Mouse (Mus musculus) heart, embryonic 11.5 days (tissue): ENCODE data around the gene Col4a6. TPM values are rescaled to one million over a fixed set of nuclear protein-coding genes. Genes with fewer than 3 reads are reported as not detected.

ENCODE experiments used
- ATAC-seq: fragments of 200-750 bp; cut with Nextera tagmentation; replicated peaks from 2 replicates; pipeline ENCODE4 v1.8.0; 2017; ENCODE audit warnings: moderate library complexity; ENCODE audit not compliant: insufficient number of reproducible peaks, low FRiP score, low TSS enrichment
- H3K27ac ChIP-seq: fragments of 300-500 bp; sonication (generic); 2 replicates; pipeline ENCODE4 v1.5.1; 2014; ENCODE audit warnings: mild to moderate bottlenecking, low read depth, low read length
- H3K27me3 ChIP-seq: fragments of 300-500 bp; sonication (generic); 2 replicates; pipeline ENCODE4 v1.6.1; 2014; ENCODE audit warnings: mild to moderate bottlenecking, low read length, mixed read lengths; ENCODE audit not compliant: control insufficient read depth, insufficient read depth
- H3K36me3 ChIP-seq: fragments of 300-500 bp; sonication (generic); 2 replicates; pipeline ENCODE4 v1.6.1; 2014; ENCODE audit warnings: mild to moderate bottlenecking, low read length, moderate library complexity, mixed read lengths; ENCODE audit not compliant: control insufficient read depth, insufficient read depth
- H3K4me1 ChIP-seq: fragments of 300-500 bp; sonication (generic); 2 replicates; pipeline ENCODE4 v1.6.1; 2014; ENCODE audit warnings: low read length; ENCODE audit not compliant: control insufficient read depth, insufficient read depth
- H3K4me2 ChIP-seq: fragments of 300-500 bp; sonication (generic); 2 replicates; pipeline ENCODE4 v1.6.1; 2014; ENCODE audit warnings: mild to moderate bottlenecking, moderate library complexity
- H3K4me3 ChIP-seq: fragments of 300-500 bp; sonication (generic); 2 replicates; pipeline ENCODE4 v1.5.1; 2014; ENCODE audit warnings: low read depth, low read length
- H3K9ac ChIP-seq: fragments of 300-500 bp; sonication (generic); 2 replicates; pipeline ENCODE4 v1.6.1; 2014; ENCODE audit warnings: mild to moderate bottlenecking, low read depth, low read length, moderate library complexity
- H3K9me3 ChIP-seq: fragments of 300-500 bp; sonication (generic); replicated peaks from 2 replicates; pipeline ENCODE4 v1.6.1; 2016; ENCODE audit warnings: low read length; ENCODE audit not compliant: control insufficient read depth
- WGBS: fragments of 180-500 bp; shearing (Covaris S2); extraction: QIAGEN DNeasy Blood & Tissue Kit; methylation state at CpG from one replicate; pipeline ENCODE4 v1.1.7; 2014; ENCODE audit not compliant: insufficient replicate concordance; 5-methylcytosine and 5-hydroxymethylcytosine counted together
- polyA plus RNA-seq: library from polyadenylated mRNA; unstranded; fragments of >200 nt; fragmentation: Nextera tagmentation; extraction: Ambion mirVana; gene quantifications from 2 replicates; pipeline ENCODE4 v1.2.1, GENCODE M21; 2014

Gene Col4a6
- polyA plus RNA-seq, 1 experiment from 2014 or later = 5.6 TPM

DNA sequence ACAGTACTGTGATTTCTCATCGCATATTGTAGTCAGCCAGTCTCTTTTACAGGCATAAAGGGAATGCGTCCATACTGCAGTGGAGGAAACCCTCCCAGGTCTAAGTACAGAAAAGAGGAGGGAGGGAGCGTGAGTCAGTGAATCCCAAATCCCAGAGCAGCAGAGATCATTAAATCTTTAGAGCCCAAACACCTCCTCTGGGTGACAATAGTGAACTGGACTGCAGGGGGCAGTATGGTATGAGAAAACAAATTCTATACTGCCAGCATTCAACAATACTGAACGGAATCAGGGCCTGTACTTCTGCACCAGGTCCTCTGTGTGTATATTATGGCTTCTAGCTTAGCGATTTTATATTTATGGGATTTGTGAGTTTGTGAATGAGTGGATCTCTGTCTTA is 261.1 kb downstream of the Col4a6 start:
- H3K9me3 ChIP-seq = no peaks in the 10 kb centered on the region
- H3K9ac ChIP-seq = no peak overlapping the region
- no peak overlapping the region for H3K4me2 ChIP-seq
- H3K4me3 ChIP-seq = no peak overlapping the region
- 43% methylated on average over 5 of the region's 5 CpGs for WGBS
- H3K27ac ChIP-seq = no peak overlapping the region
- H3K36me3 ChIP-seq = no peaks in the 10 kb centered on the region
- H3K4me1 ChIP-seq = no peaks in the 10 kb centered on the region
- no peak for ATAC-seq
- no peaks in the 10 kb centered on the region for H3K27me3 ChIP-seq

DNA sequence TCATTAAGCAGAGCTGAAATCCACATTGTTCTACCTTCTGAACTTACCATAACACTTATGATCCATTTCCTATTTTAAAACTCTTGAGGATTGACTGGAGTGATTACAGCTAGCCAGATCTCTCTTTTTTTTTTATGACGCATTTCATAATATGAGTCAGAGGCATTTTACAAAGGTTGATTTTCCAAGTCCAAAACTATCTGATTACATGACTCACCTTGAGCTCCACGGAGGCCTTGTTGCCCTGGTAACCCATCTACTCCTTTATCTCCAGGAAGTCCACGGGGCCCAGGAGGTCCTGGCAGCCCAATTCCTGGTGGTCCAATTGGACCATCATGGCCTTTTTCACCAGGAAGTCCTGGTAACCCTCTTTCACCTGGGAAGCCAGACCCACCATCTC is 274.9 kb downstream of the Col4a6 start:
- no peak overlapping the region for H3K27ac ChIP-seq
- no peaks in the 10 kb centered on the region for H3K4me1 ChIP-seq
- no peak overlapping the region for H3K4me3 ChIP-seq
- H3K36me3 ChIP-seq = no peaks in the 10 kb centered on the region
- peaks cover 3% of the 10 kb centered on the region; the same call in 1 of the 2 replicates for H3K27me3 ChIP-seq
- no peak overlapping the region for H3K9ac ChIP-seq
- no peak for ATAC-seq
- H3K4me2 ChIP-seq = no peak overlapping the region
- no peaks in the 10 kb centered on the region for H3K9me3 ChIP-seq
- 74% methylated on average over 3 of the region's 3 CpGs for WGBS

DNA sequence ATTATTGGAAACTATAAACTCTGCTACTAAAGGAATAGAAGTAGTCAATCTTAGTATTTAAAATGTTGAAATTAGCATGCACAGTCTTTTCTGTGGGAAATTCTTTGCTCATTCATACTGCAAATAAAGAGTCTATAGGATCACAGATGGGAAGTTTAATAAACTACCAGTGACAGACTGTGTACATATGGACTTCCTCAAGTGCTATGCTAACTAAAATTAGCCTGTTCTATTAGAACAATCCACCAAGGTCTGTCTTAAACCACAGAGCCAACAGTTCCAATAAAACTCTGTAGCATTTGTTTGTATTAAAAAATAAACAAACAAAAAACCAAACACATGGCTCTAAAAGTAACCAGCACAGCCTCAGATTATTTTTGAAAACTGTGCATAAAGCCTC is 278.8 kb downstream of the Col4a6 start:
- no peak for ATAC-seq
- H3K9ac ChIP-seq = no peak overlapping the region
- H3K4me1 ChIP-seq = no peaks in the 10 kb centered on the region
- no peak overlapping the region for H3K4me3 ChIP-seq
- H3K9me3 ChIP-seq = no peaks in the 10 kb centered on the region
- H3K27ac ChIP-seq = no peak overlapping the region
- H3K36me3 ChIP-seq = no peaks in the 10 kb centered on the region
- peaks cover 8% of the 10 kb centered on the region for H3K27me3 ChIP-seq
- no peak overlapping the region for H3K4me2 ChIP-seq

DNA sequence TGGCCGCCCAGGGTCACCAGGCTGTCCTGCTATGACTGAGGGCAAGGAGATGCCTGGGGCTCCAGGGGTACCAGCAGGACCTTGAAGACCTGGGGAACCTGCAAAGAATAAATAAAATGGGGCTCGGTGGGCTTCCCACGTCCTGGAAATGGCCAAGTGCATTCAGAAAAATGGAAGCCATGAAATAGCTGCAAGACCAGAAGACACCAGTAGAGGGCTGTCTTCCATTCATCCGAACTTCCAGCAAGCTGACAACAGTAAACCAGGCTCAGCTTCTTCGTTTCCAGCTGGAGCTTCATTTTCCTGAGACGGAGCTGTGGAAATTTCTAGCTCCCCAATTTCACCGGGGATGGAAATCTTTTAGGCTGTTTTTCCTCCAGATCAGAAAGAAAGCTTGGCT is 298.5 kb downstream of the Col4a6 start:
- no peak for ATAC-seq
- H3K9ac ChIP-seq = no peak overlapping the region
- WGBS = 42% methylated on average over 7 of the region's 7 CpGs
- no peaks in the 10 kb centered on the region for H3K27me3 ChIP-seq
- H3K4me3 ChIP-seq = no peak overlapping the region
- no peaks in the 10 kb centered on the region for H3K9me3 ChIP-seq
- H3K27ac ChIP-seq = no peak overlapping the region
- no peaks in the 10 kb centered on the region for H3K36me3 ChIP-seq
- H3K4me1 ChIP-seq = no peaks in the 10 kb centered on the region
- no peak overlapping the region for H3K4me2 ChIP-seq

DNA sequence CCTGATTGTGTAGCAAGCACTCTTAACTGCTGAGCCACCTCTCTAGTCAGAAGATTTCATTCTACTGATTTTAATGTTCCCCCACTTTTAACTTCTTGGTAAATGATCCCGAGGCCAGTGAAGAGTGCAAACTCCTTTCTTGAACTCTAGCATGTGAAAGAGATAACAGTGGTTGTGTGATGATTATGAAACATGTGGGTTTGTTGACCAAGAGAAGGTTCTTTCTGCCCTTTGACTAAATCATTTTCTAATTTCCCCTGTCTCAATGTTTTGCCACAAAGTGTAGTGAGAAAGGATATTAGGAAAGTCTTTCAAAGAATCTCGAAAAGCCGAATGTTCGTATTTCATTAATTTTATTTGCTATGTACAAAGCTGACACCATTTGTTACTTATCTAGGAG is 308.8 kb downstream of the Col4a6 start:
- Histone ChIP-seq H3K36me3 (no peaks in the 10 kb centered on the region), H3K4me3 (no peak overlapping the region), H3K4me1 (no peaks in the 10 kb centered on the region), H3K27ac (no peak overlapping the region), H3K9ac (no peak overlapping the region), H3K4me2 (no peak overlapping the region), H3K27me3 (0 out of 2 replicates have a peak, but pooled peaks cover 8% of the 10 kb centered on the region), H3K9me3 (no peaks in the 10 kb centered on the region)
- 86% methylated on average over 4 of the region's 4 CpGs for WGBS
- no peak for ATAC-seq

DNA sequence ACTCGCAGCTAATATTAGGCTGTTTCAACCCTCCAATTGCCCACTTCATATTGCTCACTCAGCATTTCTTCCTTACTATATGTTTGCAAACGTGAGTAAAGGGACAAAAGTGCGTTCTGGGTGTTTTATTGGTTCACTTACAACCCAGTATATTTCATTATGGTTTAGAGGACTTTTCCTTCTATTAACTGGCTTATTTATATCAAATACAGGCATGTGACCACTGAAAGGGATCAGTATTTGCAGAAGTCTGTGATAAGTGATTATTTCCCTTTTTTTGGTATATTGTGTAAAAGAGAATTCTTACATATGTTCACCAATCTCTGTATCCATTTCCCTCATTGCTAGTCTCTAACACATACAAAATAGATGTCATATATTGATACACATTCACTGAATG is 313.5 kb downstream of the Col4a6 start:
- peaks cover 5% of the 10 kb centered on the region; the same call in 1 of the 2 replicates for H3K27me3 ChIP-seq
- H3K4me1 ChIP-seq = no peaks in the 10 kb centered on the region
- no peaks in the 10 kb centered on the region for H3K9me3 ChIP-seq
- H3K4me2 ChIP-seq = no peak overlapping the region
- 67% methylated on average over 3 of the region's 3 CpGs for WGBS
- H3K27ac ChIP-seq = no peak overlapping the region
- no peaks in the 10 kb centered on the region for H3K36me3 ChIP-seq
- ATAC-seq = no peak
- no peak overlapping the region for H3K4me3 ChIP-seq
- no peak overlapping the region for H3K9ac ChIP-seq

DNA sequence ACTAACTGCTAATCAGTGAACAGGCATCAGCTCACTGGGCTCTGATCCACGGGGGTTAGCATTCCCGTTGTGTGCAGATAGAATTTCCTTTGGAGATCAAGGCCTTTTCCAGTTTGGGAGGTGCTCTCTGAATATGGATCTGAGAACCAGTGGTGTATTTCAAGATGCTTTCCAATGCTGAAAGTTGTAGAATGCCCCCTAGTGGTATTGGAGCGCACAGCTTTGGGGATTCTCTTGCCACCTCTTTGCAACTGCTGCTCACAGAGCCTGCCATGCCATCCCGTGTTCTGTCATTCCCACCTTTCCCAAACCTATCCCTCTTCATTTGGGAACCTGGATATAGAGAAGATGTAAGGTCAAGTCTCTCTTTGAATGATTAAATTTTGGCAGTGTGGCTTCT is 315.7 kb downstream of the Col4a6 start:
- no peak overlapping the region for H3K4me2 ChIP-seq
- H3K27me3 ChIP-seq = peaks cover 10% of the 10 kb centered on the region; the same call in 1 of the 2 replicates
- 51% methylated on average over 4 of the region's 4 CpGs for WGBS
- H3K4me1 ChIP-seq = no peaks in the 10 kb centered on the region
- no peak for ATAC-seq
- no peak overlapping the region for H3K27ac ChIP-seq
- no peaks in the 10 kb centered on the region for H3K9me3 ChIP-seq
- H3K36me3 ChIP-seq = no peaks in the 10 kb centered on the region
- H3K9ac ChIP-seq = no peak overlapping the region
- no peak overlapping the region for H3K4me3 ChIP-seq

DNA sequence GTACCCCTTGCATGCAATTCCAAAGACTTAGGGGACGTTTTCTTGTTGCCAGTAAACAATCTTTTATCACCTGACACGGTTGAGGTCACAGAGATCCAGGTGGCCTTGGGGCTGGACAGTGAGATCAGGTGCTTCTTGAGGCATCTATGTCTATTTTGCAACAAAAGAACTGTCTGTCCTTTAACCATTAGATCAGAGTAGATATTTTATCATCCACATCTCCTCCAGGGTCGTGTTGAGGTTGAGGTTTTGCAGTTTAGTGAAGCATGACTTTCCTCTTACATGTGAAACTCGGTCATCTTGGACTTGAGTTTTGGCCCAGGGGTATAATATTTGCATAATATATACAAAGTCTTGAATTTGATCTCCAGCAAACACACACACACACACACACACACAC is 316.2 kb downstream of the Col4a6 start:
- H3K36me3 ChIP-seq = no peaks in the 10 kb centered on the region
- H3K27me3 ChIP-seq = peaks cover 12% of the 10 kb centered on the region; the same call in 1 of the 2 replicates
- no peak for ATAC-seq
- WGBS = 59% methylated on average over 4 of the region's 4 CpGs
- H3K4me3 ChIP-seq = no peak overlapping the region
- H3K4me1 ChIP-seq = no peaks in the 10 kb centered on the region
- H3K9ac ChIP-seq = no peak overlapping the region
- no peak overlapping the region for H3K4me2 ChIP-seq
- H3K27ac ChIP-seq = no peak overlapping the region
- no peaks in the 10 kb centered on the region for H3K9me3 ChIP-seq

DNA sequence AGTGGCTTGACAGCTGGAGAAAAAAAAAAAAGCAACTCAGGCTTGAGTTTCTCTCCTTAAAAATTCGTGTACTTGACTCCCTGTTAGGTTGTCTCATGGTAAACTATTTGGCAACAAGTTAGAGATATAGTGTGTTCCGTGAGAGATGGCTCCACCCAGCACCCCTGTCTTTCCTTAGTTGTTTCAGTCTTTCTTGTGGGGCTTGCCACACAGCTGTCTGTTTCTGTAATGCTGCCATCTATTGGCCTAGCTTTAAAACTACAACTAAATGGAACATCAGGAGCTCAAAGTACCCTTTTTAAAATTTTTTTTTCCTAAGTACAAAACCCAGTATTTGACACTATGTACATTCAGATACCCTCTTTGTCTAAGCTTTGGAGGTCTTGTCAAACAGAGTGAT is 317.2 kb downstream of the Col4a6 start:
- peaks cover 17% of the 10 kb centered on the region; the same call in 1 of the 2 replicates for H3K27me3 ChIP-seq
- H3K27ac ChIP-seq = no peak overlapping the region
- ATAC-seq = no peak
- H3K9ac ChIP-seq = no peak overlapping the region
- 12% methylated on average over 2 of the region's 2 CpGs for WGBS
- no peak overlapping the region for H3K4me2 ChIP-seq
- no peaks in the 10 kb centered on the region for H3K36me3 ChIP-seq
- no peaks in the 10 kb centered on the region for H3K4me1 ChIP-seq
- H3K4me3 ChIP-seq = no peak overlapping the region
- H3K9me3 ChIP-seq = no peaks in the 10 kb centered on the region
